Mouse (Mus musculus): ENCODE measurements around the gene Dppa1.
"Not testable (repeated sequence)": the region's sequence is repeated elsewhere in the genome, so short reads cannot be mapped to it uniquely, and the experiment has no call there.

Gene Dppa1

DNA sequence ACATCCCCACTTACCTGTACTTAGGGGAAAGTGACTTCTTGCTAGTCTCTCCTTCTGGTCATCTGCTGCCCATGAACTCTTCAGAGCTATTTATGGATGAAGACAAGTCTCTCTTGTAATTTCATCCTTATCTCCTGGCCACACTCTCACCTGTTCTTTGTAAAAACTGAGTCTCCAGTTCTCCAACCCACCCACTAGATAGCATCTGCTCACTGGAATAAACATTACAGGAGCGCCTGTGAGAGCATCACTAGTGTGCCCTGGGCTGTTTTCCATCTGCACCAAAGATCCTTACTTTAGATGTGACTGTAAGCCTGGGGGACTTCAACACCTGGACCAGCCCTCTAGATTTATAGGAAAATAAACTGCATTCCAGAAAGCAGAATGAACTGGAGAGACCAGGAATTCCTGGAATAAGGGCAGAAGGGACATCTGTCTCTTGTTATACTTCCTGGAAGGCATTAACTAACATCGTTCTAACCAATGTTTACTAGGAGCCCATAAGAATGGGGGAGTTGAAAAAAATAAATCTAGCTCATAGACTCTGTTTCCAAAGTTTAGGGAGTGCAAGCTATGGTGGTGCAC is at the start of gene Dppa1:
TSS of gene Dppa1 (minus strand) at position 51 of the 585 bp plus-strand sequence.
- DNase-seq (ENCODE audit: low spot score): no peak

DNA sequence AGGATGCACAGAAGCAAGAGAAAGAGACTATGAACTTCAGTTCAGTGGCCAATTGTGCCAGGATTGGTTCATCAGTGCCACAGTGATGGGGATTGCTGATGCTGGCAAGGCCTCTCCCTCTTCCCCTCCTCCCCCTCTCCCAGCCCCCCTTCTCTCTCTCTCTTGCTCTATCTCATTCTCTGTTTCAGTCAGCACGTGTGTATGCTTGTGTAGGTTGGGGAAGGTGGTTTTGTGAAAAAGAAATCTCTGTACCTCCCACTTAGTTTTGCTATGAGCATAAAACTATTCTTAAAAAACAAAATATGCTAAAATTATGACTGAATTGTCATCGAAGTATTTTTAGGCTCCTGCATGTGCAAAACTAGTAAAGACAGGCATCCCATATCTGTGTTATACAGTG is 38.9 kb upstream of the Dppa1 start:
- no peak for DNase-seq (ENCODE audit: low spot score)

DNA sequence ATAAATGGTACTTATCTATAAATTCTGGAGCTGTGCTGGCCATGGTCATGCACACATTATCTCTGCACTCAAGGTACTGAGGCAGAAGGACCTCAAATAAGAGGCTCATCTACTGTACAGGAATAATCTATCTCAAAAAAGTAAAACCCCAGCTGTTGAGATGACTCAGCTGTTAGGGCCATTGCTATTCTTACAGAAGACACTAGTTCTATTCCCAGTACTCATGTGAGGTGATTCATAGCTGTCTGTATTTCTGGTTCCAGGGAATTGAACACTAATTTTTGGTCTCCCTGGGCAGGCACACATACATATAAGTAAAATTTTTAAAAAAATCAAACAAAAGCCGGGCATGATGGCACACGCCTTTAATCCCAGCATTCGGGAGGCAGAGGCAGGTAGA is 38.0 kb upstream of the Dppa1 start:
- no peak for DNase-seq (ENCODE audit: low spot score)

DNA sequence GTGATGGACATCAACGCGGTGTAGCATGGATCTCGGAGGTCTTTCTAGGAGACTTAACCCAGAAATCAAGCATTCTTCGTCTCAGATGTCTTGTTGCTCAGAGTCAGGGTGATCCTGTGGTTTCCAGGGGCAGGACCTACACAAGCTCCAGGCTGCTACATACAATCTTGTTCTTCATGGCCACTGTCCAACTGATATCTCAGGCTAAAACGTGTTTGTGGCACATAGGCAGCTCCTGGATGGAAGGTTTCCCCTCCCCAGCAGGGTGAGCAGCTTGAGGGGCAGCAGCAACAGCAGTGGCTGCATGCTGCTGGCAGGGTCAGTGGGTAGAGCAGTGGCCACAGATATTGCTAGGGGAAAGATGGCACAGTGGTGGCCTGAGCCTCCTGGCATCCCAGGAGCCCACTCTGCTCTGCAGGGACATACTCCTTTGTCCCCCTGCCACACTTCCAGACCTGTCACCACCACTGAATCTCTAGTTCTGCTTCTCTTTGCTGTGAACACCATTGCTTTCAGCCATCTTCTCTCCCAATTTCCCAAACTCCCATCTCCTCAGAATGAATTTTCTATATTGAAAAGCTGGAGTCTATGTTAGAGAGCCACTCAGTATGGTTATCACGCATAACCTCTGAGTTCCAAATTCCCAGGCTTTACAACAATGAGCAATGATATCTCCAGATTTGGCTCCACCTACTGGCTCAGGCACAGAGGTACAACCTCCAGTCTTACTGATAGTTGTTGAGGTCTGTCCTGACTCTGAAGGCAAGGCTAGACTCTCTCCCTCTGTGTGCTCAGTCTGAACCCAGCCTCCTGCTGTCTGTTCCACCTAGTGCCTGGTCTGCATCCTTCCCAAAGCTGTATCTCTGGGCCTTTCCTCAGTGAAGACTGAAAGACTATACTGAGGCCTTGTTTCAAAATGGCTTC is 36.8 kb upstream of the Dppa1 start:
- no peak for DNase-seq (ENCODE audit: low spot score)

DNA sequence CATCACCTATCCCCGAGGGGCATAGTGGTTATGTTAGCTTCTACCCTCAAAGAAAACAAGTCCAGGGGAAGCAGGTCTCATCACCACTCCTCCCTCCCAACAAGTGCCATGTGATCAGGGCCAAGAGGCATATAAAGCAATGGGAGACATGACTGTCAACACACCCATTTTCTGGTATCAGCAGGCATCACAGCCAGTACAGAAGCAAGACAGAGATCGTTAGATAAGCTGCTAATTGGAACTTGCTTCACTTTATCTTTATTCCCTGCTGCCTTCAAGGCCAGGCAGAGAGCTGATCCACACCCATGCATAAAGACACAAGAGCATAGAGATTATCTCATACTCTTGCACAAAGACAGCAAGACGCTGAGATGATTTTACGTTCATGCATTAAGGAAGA is 34.2 kb upstream of the Dppa1 start:
- DNase-seq (ENCODE audit: low spot score): no peak

DNA sequence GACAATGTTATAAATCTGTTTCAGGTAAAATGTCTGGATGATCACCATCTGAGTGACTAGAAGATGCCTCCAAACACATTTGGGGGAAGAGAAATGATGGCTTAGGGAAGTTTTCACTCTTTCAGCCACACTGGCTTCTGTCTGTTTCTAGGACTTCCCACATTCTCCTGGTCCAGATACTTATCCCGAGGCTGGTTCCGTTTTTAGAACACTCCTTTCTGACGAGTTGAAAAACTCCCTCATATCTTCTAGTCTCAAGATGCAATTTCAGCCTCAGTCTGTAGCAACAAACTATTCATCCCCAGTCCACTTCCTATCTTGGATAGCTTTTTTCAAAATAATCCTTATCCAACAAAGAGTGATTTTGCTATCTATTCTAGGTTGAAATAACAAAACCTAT is 23.4 kb upstream of the Dppa1 start:
- DNase-seq (ENCODE audit: low spot score): no peak

DNA sequence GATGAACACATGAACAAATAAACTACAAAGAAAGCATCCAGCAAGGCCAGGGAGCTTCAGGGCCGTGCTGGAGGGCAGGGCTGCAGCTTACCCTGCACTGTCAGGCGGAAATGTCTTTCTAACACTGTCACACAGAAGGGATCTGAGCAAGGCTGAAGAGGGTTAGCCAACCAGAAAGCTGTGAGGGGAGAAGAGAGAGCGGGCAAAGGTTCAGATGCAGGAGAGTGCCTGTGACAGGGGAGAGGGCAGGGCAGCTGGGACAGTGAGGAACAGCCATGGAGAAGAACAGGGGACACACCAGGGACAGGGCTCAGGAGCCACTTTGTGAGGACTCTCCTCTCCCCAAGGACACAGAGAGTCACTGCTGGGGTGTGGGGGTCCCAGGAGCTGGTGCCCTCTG is 20.6 kb upstream of the Dppa1 start:
- not testable (repeated sequence) for DNase-seq (ENCODE audit: low spot score)

DNA sequence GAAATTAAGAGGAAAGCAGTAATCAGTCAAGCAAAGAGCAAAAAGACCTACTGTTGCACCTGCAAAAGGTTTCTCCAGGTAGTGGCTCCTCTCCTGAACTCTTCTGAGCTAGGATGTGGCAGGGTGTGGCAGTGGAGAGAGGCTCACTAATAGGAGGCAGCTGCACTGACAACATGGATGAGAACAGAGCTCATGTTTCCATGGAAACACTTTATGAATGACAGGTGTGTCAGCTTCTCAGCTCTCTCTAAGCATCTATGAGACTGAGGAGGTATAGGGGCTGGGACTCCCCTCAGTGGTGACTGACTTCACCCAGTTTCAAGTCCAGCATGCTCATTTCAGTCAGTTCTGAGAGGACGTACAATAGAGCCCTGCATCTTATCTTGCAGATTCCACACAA is 15.8 kb upstream of the Dppa1 start:
- no peak for DNase-seq (ENCODE audit: low spot score)

DNA sequence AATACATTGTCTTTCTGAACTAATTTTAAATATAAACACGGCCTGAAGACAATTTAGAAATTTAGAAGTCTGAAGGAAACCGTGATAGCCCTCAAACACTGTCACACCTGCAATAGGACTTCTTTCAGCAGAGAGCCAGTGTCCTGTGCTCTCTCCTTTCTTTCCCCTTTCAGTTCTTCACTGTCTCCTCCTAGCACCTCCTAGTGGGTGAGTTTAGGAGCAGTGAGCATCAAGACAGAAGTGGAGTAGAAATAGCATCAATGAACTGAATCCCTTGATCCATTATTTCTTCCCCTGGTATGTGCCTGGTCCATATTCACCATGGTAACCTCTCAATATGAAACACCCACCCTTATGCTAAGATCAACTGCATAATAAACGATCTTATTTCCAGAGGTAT is 7.5 kb upstream of the Dppa1 start:
- no peak for DNase-seq (ENCODE audit: low spot score)

DNA sequence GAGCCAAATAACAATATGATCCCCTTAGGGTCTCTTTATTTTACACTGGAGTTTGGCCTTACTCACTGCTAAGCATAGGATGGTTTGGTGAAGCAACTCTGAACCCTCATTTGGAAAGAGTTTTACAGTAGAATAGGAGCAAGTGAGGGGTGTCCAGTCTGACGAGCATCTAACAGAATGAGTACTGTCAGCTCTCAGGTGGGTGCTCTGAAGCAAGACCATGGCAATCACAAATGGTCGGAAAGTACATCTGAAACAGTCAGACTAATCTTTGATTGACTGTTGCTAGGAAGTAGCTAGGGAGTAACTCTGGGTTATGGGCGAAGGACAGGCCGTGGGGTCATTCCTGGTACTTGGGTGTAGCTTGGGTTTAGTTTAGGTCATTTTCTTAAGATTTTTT is 6.5 kb upstream of the Dppa1 start:
- not testable (repeated sequence) for DNase-seq (ENCODE audit: low spot score)

DNA sequence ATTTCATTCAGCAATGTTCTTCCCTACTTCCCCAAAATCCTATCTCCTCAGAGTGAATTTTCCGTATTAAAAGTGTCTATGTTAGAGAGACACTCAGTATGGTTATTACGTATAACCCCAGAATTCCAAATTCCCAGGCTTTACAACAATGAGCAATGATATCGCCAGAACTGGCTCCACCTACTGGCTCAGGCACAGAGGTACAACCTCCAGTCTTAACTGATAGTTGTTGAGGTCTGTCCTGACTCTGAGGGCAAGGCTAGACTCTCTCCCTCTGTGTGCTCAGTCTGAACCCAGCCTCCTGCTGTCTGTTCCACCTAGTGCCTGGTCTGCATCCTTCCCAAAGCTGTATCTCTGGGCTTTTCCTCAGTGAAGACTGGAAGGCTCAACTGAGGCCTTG is 2.6 kb upstream of the Dppa1 start:
- DNase-seq (ENCODE audit: low spot score): no peak

DNA sequence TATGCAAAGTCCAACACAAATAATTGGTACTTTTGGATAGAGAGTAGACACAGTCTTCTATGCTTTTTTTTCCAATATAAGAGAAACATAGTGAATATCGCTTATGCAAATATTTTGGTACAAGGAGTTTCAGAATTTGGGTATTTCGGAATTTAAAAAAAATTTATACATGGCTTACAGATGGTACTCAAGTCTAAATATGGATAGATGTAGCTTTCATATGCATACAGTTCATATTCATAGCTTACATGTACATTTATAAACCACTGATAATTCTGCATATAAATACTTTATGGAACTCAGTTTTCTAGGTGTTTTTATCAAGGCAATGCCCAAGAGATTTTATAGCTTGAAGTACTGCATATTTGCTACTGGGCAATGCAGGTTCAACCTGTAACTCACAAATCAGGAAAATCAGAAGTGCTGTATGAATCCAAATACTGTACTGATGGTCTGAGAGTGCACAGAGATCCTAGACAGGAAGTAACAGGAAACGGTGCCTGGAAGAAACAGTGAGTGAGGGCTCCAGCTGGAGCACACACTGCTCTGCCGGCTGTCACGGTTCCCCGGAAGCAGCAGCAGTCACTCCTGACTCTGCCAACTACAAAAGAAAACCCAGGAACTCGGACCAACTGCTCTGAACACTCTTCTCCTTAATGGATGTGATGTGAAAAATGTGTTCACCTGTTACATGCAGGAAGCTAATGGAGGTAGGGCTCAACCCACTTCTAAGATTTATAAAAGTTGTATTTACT is 8.5 kb downstream of the Dppa1 start:
- DNase-seq (ENCODE audit: low spot score): no peak

DNA sequence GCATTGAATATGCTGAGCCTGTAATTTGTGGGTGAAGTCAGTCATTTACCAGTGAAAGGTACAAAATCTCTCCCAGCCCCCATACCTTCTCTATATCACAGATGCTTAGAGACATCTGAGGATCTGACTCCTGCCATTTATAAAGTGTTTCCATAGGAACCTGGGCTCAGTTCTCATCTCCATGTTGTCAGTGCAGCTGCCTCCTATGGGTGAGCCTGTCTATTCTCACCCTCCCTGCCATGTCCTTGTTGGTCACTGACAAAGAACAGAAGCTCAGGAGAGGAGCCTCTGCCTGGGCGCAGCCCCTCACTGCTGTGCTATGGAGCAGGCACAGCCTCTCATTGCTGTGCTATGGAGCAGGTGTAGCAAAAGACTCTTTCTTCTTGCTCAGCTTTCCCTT is 9.1 kb downstream of the Dppa1 start:
- no peak for DNase-seq (ENCODE audit: low spot score)

DNA sequence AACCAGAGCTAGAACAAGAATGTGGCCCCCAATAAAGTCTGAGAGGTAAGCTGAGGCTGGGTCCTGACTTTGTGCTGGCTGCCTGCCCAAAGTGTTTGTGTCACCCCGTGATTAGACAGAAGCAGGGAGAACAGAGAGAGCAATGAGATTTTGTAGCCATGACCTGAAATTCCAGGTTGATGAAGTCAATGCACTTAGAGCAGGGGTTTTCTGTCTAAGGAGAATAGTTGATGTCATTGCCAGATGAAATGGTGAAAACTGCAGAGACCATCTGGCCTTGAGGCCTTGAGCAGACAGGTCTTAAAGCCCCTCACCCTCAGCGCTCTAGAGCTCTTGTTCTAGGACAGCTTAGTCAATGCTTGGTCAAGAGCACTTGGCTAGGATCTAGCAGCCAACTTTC is 36.6 kb downstream of the Dppa1 start:
- DNase-seq (ENCODE audit: low spot score): no peak

DNA sequence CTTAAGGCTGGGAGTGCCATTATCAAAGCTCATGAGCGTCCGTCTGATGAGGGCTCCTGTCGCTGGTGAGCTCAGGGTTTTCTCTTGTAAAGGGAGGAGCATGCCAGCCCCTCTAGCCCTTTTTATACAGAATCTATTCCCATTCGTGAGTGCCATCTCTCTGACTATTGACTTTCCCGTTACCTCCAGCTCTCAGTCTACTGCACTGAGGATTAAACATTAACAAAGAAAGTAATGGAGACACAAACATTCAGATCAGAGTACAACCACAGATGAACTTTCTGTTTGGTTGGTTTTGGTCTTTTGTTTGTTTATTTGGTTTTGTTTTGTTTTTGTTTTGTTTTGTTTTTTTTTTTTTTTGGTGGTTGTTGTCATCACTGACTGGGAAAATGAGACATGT is 46.3 kb downstream of the Dppa1 start:
- no peak for DNase-seq (ENCODE audit: low spot score)

DNA sequence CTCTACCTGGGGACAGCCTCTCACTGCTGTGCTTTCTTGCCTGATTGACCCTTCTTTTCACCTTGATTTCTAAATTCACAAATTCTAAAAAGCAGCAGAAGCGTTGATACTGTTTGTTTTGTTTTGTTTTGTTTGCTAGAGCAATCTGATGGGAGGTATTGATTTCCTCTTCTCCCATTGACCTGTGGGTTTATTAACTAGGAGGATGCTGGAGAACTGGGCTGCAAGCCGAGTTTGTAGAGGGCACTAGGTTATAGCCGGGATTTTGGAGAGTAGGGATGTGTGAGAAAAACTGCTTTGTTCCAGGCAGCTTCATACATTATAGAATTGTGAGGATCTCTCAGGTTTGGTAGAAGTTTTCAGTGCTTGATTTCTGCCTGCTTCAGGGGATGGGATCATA is 48.6 kb downstream of the Dppa1 start:
- no peak for DNase-seq (ENCODE audit: low spot score)

DNA sequence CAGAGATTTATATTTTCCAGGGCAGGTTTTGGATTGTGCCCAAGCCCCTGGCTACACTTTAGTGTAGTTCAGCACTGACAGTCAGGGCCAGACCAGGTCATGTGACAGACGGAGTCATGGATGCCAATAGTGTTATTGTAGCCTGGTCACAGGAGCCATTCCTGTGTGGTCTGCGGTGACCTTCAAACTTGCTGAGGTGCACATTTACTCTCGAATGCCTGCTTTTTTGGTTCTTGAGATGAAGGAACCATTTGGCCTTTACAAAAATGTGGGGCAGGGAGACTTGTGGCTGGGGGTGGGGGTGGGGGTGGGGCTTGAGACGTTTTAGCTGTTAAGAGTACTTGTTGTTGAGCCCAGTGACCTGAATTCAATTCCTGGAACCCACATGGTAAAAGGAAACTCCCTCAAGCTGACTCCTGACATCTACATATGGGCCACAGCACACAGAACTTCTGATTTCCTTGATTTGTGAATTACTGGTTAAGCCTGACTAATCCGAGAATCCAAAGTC is 50.2 kb downstream of the Dppa1 start:
- DNase-seq (ENCODE audit: low spot score): no peak

DNA sequence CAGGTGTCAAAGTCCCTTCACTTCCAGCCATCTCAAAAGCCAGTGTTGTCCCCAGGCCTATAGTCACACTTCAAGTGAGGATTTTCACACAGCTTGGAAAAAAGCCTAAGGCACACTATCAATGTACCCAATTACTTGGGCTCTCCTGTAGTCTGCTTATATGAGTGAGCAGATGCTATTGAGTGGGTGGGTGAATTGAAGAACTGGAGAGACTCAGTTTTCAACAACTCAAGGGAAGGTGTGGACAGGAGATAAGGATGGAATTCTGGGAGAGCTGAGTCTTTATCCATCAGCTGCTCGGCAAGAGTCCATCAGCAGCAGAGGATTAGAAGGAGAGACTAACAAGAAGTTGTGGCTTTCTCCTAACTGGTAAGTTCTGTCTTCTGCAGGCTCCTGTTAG is 57.7 kb downstream of the Dppa1 start, which contains the start of gene BC053393:
TSS of gene BC053393 (plus strand) at position 210 of the 400 bp plus-strand sequence.
- DNase-seq (ENCODE audit: low spot score): no peak

DNA sequence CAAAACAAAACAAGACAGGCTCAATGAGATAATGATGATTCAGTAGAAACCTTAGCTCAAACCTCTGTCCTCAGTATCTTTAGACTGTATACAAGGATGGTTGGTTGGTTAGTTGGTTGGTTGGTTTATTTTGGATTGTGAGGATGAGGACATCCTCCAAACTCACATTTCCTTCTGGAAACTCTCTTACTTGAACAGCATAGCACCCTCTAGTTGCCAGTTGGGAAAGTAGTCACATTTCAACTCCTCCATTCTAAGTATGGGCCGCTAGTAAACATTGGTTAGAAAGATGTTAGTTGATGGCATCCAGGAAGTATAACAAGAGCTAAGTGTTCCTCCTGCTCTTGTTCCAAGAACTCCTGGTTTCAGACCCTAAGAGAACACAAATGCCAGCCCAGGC is 60.0 kb downstream of the Dppa1 start:
- no peak for DNase-seq (ENCODE audit: low spot score)

DNA sequence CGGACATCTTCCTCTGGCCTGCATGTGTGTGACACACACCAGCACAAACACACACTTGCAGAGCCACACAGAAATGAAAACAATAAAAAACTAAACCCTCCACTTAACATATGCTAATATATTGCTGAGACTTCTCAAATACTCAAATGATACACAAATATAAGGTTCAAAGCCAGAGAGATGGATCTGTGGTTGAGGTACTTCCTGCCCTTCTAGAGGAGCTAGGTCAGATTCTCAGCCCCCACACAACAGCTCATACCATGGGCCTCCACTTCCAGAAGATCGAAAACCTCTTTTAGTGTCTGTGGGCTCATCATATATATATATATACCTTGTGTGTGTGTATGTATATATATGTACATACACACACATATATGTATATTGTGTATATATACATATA is 63.1 kb downstream of the Dppa1 start:
- DNase-seq (ENCODE audit: low spot score): no peak

DNA sequence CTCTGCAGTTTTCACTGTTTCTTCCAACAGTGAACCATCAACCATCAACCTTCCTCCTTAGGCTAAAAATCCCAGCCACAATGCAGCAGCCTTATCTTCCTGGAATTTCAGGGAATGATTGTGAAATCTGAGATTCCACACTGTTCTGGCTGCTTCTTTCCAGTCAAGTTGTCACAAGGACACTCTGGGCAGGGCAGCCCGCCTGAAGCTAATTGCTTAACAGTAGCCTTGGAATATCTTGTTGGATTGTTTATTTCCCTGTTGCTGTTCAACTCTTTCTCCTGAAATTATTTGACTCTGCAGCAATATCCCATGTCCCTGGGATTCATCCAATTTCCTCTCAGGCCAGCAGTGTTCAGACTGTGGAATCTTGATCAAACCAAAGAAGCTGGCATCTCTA is 64.4 kb downstream of the Dppa1 start:
- DNase-seq (ENCODE audit: low spot score): no peak

DNA sequence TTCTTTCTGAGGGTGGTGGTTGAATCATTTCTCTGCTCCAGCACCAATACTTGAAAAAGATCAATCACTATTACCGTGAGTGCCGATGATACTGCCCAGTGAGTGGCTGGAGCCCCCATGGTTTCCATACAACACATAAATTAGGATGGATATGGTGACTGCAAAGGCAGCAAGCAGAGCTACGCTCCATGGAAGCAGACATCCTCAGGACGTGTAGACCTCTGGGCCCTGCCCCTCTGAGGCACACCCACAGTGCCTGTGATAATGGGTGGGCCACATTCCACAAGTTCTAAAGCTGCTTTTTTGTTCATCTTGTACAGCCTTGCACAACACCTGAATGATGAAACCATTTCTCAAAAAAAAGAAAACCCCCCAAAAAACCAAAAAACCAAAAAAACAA is 68.0 kb downstream of the Dppa1 start:
- DNase-seq (ENCODE audit: low spot score): no peak

Measured in spleen, adult 12 weeks (tissue).